8 mouse cellular contexts compared by ENCODE assay signal in the genomic region with DNA sequence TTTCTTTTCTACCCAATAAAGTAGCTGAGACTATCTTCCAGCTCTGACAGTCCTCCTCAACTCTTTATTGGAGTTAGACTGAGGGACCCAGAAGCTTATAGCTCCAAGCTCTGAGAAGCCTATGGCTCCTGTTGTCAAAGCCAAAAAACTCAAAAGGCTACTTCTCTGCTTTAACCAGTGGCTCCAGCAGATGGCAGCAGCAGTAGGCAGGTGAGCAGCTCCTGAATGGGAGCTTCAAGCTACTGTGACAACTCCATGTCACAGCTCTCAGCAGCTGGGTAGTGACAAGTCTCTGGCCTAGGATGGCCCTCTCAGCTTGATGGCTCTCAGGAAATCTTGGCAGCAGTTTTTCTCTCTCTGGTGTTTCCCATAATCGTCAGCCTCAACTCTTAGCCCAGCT. TPM values are rescaled to one million over a fixed set of nuclear protein-coding genes. Genes with fewer than 3 reads are reported as not detected.
A peak's percentile ranks its signal among the peaks of the same experiment; 100 is the strongest.
DNase-seq lines count a peak whose midpoint lies in the region; ATAC-seq and TF ChIP-seq lines count a peak whose summit lies in the region.

No protein-coding gene starts in this region.

- no peak overlapping the region for H3K4me2 ChIP-seq in kidney, embryonic 16.5 days (replicated peaks; ENCODE audit: low read depth, low read length)
- no peak overlapping the region for H3K4me2 ChIP-seq in liver, embryonic 14.5 days (ENCODE audit: low read depth)

- TF ChIP-seq POLR2A in cortical plate, adult 2 months (IDR thresholded peaks at IDR 0.05; ENCODE audit: extremely low read depth, insufficient read depth, low read length), result no peak

- no peak overlapping the region for H3K4me3 ChIP-seq in cortical plate, adult 2 months (ENCODE audit: insufficient read depth, low read length)
- no peak overlapping the region for H3K4me3 ChIP-seq in kidney, embryonic 16.5 days (ENCODE audit: low read length)
- H3K4me3 ChIP-seq in liver, embryonic 14.5 days (ENCODE audit: insufficient read depth in 1 of 2, low read depth in 2 of 2, low read length in 2 of 2), result no peak overlapping the region

- H3K9me3 ChIP-seq in kidney, embryonic 16.5 days (ENCODE audit: low read length), result no peaks in the 10 kb centered on the region
- no peaks in the 10 kb centered on the region for H3K9me3 ChIP-seq in liver, embryonic 14.5 days (ENCODE audit: control insufficient read depth, low read length)

- H3K36me3 ChIP-seq in kidney, embryonic 16.5 days (ENCODE audit: insufficient read depth, low read length), result no peaks in the 10 kb centered on the region
- no peaks in the 10 kb centered on the region for H3K36me3 ChIP-seq in liver, embryonic 14.5 days (replicated peaks; ENCODE audit: control insufficient read depth, insufficient read depth, low read depth)

- no peak overlapping the region for H3K9ac ChIP-seq in kidney, embryonic 16.5 days (replicated peaks; ENCODE audit: low read length)
- no peak overlapping the region for H3K9ac ChIP-seq in liver, embryonic 14.5 days (replicated peaks)

- TF ChIP-seq EP300 in liver, embryonic 14.5 days (IDR thresholded peaks at IDR 0.05; ENCODE audit: low read depth), result no peak

- no peak overlapping the region for H3K27ac ChIP-seq in cortical plate, adult 2 months (ENCODE audit: insufficient read depth, low read length)
- H3K27ac ChIP-seq in kidney, embryonic 16.5 days (ENCODE audit: low read length), result no peak overlapping the region
- H3K27ac ChIP-seq in liver, embryonic 14.5 days, result no peak overlapping the region

- DNase-seq in CD4-positive, CD25-positive, alpha-beta regulatory T cell, adult 2 months (ENCODE audit: low read depth, low spot score), result peak; percentile 73
- DNase-seq in gonadal fat pad, adult 2 months (ENCODE audit: low read depth), result peak; percentile 13
- DNase-seq in liver, embryonic 14.5 days (ENCODE audit: low read depth in 3 of 3, low spot score in 3 of 3), result peak; percentile 29 to 31 (median 31)
- peak; percentile 27 for DNase-seq in ovary, postnatal 10 days (ENCODE audit: low spot score)
- peak; percentile 81 for DNase-seq in thymus, postnatal 4 days

- 21% methylated on average over 1 of the region's 1 CpGs for WGBS in kidney, embryonic 16.5 days
- WGBS in liver, embryonic 14.5 days (ENCODE audit: insufficient replicate concordance), result 10% methylated on average over 1 of the region's 1 CpGs

- peak; percentile 79 for TF ChIP-seq CTCF in cortical plate, adult 2 months (IDR thresholded peaks at IDR 0.05; ENCODE audit: extremely low read depth, insufficient read depth, low read length)
- peak; percentile 78 for TF ChIP-seq CTCF in liver, embryonic 14.5 days (IDR thresholded peaks at IDR 0.05; ENCODE audit: low read depth)

- peak; percentile 49 for ATAC-seq in activated CD4-positive, CD25-positive, alpha-beta regulatory T cell, adult 4 months
- peak; percentile 64; the same call in 1 of the 2 replicates for ATAC-seq in kidney, embryonic 16.5 days (ENCODE audit: low FRiP score, low TSS enrichment)
- no peak for ATAC-seq in liver, embryonic 14.5 days (ENCODE audit: insufficient read depth)

- no peaks in the 10 kb centered on the region for H3K27me3 ChIP-seq in kidney, embryonic 16.5 days (ENCODE audit: insufficient read depth, low read length)
- no peaks in the 10 kb centered on the region for H3K27me3 ChIP-seq in liver, embryonic 14.5 days (ENCODE audit: control insufficient read depth, insufficient read depth, low read length)

- H3K4me1 ChIP-seq in cortical plate, adult 2 months (ENCODE audit: control insufficient read depth, insufficient read depth, low read length), result no peaks in the 10 kb centered on the region
- no peaks in the 10 kb centered on the region for H3K4me1 ChIP-seq in kidney, embryonic 16.5 days (ENCODE audit: insufficient read depth, low read length)
- H3K4me1 ChIP-seq in liver, embryonic 14.5 days (replicated peaks; ENCODE audit: control insufficient read depth in 2 of 2, insufficient read depth in 2 of 2, low read length in 1 of 2), result no peaks in the 10 kb centered on the region

RNA-seq across cellular contexts. Expression of gene Mmp17, which starts 27.1 kb away (rescaled TPM):
- polyA plus RNA-seq in activated CD4-positive, CD25-positive, alpha-beta regulatory T cell, adult 4 months (2017; shearing (Covaris generic)), result under 1 TPM; 0.07 to 0.09 TPM
- 83.9 and 90.5 TPM in 2 replicates for polyA plus RNA-seq in cortical plate, adult 2 months (2012; rRNA removed)
- polyA plus RNA-seq in gonadal fat pad, adult 2 months (2012; rRNA removed), result 3.3 and 4.7 TPM in 2 replicates
- polyA plus RNA-seq in kidney, embryonic 16.5 days (2015; fragmentation: Nextera tagmentation; extraction: Ambion mirVana), result 3.3 and 4.7 TPM in 2 replicates
- polyA plus RNA-seq in liver, embryonic 14.5 days (2012; rRNA removed), result 0.18 and 0.26 TPM in 2 replicates
- polyA plus RNA-seq in liver, embryonic 14.5 days (2014; fragmentation: Nextera tagmentation; extraction: Ambion mirVana), result 0.20 and 0.49 TPM in 2 replicates

RNA-seq across cellular contexts. Expression of gene Zfp11, which starts 58.8 kb away (rescaled TPM):
- polyA plus RNA-seq in activated CD4-positive, CD25-positive, alpha-beta regulatory T cell, adult 4 months (2017; shearing (Covaris generic)), result 1 to 10 TPM; 3.2 to 3.3 TPM
- polyA plus RNA-seq in cortical plate, adult 2 months (2012; rRNA removed), result 5.2 and 5.9 TPM in 2 replicates
- 1.6 and 2.3 TPM in 2 replicates for polyA plus RNA-seq in gonadal fat pad, adult 2 months (2012; rRNA removed)
- 6.3 and 6.6 TPM in 2 replicates for polyA plus RNA-seq in kidney, embryonic 16.5 days (2015; fragmentation: Nextera tagmentation; extraction: Ambion mirVana)
- 0.67 and 0.75 TPM in 2 replicates for polyA plus RNA-seq in liver, embryonic 14.5 days (2012; rRNA removed)
- 0.61 and 0.65 TPM in 2 replicates for polyA plus RNA-seq in liver, embryonic 14.5 days (2014; fragmentation: Nextera tagmentation; extraction: Ambion mirVana)

Comparison
In these comparisons a context has a peak if more than half of its experiments do, and no peak if none do; other contexts are left out.
1. DNase-seq: peak in every context shown above with its lines; median percentile 81 in thymus, postnatal 4 days; 73 in CD4-positive, CD25-positive, alpha-beta regulatory T cell, adult 2 months; 31 in liver, embryonic 14.5 days; 27 in ovary, postnatal 10 days; 13 in gonadal fat pad, adult 2 months.
2. RNA of gene Mmp17, which starts 27.1 kb away (polyA plus RNA-seq): 83.9 to 90.5 TPM in cortical plate, adult 2 months; 3.3 to 4.7 TPM in kidney, embryonic 16.5 days, 3.3 to 4.7 TPM in gonadal fat pad, adult 2 months, 0.18 to 0.49 TPM in liver, embryonic 14.5 days and 0.07 to 0.09 TPM in activated CD4-positive, CD25-positive, alpha-beta regulatory T cell, adult 4 months; every median in the first group is over 10 times any median in the second.